Mouse (Mus musculus): Measurements from ENCODE around the gene Tex22.

Gene Tex22

DNA sequence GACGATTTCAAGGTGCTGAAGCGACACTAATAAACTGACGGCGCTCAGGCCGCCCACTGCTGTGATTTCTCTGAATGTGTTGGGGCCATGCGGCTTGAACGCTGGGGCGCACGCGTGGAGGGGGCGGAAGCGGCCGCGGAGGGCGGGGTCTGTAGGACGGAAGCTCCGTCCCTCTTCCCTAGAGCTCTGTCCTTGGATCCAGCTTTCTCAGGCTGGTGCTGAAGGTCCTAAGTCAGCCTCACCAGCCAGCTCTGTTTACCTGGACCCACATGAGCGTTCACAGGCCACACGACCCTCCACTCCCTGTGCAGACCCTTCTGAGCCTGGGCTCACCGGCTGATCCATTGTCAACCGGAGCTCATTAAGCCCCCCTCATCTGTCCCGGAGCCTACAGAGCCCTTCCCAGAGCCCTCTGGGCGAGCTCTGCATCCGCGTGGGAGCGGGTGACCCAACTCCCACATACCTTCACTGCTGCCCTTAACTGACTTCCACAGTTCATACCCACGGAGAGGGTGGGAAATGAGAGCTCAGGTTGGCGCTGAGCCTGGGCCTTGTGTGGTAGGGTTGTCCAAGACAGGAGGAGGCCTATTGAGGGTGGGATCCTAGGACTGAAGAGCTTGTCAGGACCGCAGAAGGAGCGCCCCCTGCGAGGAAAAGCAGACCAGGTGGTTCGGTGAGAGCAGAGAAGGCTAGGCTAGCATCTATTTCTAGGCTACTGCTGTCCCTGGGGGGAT is at the start of gene Tex22:
Gene Tex22 (plus strand): TSS at position 174 of the 734 bp plus-strand sequence.
- DNase-seq, result peak; percentile 86 to 88

- no peak for DNase-seq
Observed at GRCm38 (mm10) chr12:113026557-113026956, 47.7 kb upstream of the Tex22 start.

- DNase-seq, result no peak
Observed at GRCm38 (mm10) chr12:113027495-113027894, 46.8 kb upstream of the Tex22 start.

GRCm38 (mm10) chr12:113028067-113028466 is 46.2 kb upstream of the Tex22 start:
- no peak for DNase-seq

DNA sequence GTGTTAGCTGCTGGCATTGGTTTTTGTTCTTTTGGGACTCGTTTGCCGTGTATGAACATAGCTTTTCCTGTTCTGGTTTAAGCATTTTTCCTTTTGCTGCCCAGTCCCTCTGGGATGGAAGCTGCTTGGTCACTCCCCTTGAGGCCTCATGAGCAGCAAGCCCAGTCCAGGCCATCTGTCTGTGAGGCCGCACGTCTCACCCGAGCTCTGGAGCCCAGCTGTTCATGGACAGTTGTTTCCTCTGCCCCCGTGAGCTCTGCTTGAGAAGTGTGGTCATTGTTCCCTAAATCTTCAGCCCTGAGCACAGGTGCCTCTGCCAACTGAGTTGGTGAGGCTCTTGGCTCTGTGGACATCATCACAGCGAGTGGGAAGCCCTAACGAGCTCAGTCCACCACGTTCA is 45.4 kb upstream of the Tex22 start:
- no peak for DNase-seq

DNA sequence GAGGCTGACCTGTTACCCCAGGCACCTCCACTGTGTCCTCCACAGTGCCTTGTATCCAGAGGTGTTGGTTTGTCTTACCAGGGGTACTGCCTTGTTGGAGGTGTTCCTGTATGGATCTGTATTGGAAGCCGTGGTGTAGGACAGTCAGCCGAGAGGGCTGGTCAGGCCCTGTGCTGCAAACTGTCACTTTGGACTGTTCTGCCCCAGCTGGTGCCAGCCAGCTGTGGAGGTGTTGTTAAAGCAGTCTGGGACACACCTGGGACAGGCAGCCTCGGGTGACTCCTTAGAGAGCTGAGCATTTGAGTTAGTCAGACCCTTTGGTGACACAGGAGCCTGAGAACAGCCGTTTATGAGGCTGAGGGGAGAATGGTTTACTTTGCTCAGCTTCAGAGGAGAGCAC is 44.3 kb upstream of the Tex22 start:
- no peak for DNase-seq

DNA sequence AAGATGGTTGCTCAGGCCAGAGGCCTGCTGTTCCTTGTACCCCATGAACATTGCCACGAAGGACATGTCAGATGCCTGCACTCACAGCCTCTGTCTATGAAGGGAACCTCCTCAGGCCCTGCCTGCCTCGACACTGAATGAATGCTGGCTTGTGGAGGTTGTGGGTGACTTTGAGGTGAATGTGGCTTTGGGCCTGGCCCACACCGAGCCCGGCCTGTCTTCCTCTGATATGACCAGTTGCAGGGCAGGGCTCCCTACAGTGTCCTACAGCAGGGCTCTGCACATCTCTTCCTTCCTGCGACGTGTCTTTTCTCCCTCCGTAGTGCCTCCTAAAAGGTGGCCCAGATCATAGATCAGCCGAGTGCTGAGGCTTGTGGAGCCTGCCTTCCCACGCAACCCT is 43.3 kb upstream of the Tex22 start:
- no peak for DNase-seq

- DNase-seq, result no peak
Observed at GRCm38 (mm10) chr12:113031441-113031840, 42.9 kb upstream of the Tex22 start.

- no peak for DNase-seq
Observed at GRCm38 (mm10) chr12:113032296-113033250, 41.7 kb upstream of the Tex22 start.

DNA sequence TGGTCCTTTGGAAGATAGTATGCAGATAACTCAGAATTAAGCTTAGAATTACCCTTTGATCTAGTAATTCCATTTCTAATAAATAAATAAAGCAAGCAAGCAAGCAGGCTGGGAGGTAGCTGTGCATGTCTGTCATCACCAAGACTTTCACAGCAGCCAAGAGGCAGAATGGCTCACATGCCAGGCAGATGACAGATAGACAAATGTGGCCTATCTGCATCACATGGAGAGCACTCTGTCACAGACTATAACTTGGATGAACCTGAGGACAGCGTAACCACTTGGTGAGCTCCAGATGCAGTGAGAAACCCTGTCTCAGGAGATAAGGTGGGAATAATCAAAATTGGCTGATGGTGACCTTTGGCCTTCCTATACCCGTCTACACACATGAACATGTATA is 39.2 kb upstream of the Tex22 start:
- DNase-seq, result no peak

GRCm38 (mm10) chr12:113036996-113037395 is 37.3 kb upstream of the Tex22 start:
- DNase-seq, result no peak

GRCm38 (mm10) chr12:113038414-113038813 is 35.9 kb upstream of the Tex22 start:
- DNase-seq, result no peak

- peak in 1 of 2 experiments; percentile 41 for DNase-seq
Observed at GRCm38 (mm10) chr12:113041481-113042439, 32.5 kb upstream of the Tex22 start.

GRCm38 (mm10) chr12:113042543-113042942 is 31.8 kb upstream of the Tex22 start:
- DNase-seq, result no peak

DNA sequence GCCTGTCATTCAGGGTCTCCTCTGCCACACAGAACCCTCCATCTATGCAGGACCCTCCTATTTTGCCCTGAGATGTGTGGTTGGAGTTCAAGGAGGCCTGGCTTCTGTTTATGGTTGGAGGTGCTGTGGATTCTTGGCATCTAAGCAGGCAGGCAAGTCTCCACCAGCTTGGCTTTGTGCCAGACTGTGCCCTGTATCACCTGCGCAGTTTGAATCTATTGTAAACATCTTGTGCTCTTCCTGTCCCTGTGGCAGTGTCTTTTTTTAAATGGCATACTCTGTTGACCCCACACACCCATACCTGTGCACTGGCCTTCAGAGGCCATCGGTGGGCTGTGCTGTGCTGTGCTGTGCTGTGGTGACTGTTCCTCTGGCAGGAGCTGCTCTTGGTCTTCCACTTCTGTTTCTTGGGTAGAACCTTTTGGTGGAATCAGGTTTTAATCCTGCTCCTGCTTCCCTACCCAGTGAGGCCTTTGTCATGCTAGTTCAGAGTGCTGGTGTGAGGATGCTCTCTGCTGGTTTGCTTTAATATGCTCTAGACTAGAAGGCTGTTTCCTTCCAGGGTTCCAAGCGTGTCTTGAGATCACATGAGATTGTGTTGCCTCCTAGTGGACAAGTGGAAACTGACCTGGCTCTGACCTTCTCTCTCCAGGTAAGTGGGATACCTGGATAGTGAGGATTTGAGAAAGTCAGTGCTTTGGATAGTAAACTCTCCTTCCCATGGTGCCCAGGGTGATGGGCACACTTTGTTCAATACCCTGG is 29.2 kb upstream of the Tex22 start:
- DNase-seq, result peak; percentile 27 to 57

DNA sequence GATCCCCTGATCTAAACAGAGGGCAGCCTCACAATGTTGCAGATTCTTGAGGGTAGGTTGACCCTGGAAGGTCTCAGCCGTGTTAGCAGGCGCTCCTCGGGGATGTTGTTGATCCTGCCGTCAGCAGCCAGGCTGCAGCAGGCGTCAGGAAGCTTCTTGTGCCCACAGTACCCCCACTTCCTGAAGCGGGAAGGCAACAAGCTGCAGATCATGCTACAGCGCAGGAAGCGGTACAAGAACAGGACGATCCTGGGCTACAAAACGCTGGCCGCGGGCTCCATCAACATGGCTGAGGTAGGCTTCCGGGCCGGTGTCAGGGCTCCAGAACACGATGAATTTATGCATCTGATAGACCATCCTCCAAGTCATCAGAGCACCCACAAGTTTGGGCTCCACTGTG is 27.4 kb upstream of the Tex22 start:
- DNase-seq, result no peak

DNA sequence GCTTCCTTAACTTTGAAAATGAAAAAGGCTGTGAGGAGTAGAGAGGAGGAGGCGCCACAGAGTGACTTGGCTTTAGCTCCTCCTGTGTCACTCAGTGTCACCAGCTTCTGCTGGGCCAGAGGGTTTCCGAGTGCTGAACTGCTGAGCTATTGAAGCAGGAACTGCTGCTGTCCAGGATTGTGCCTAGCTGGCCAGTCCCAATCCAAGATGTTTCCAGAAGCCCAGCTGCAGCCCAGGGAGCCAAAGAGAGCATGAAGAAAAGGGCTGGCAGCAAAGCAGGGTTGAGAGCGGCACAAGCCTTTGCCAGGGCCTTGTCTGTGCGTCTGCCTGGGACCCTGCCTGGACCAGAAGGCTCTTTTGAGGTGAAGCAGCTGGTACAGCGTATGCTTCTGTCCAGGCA is 26.2 kb upstream of the Tex22 start:
- no peak for DNase-seq

DNA sequence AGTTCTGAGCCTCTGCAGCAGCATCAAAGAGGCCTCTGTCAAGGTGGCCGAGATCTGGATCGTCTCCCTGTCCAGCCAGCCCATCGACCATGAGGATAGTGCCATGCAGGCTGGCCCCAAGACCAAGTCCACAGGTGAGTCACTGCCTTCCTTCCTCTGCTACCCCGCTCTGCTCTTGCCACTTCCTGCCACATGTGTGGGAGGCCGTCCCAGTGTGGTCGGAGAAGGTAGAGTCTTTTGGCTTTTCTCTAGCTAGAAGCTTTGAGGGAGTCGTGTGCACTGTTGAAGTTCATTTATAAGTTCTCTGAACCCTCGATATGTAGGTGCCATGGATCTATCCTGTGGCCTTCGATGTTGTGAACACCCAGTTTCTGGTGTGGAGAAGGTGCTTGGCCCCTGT is 24.5 kb upstream of the Tex22 start:
- DNase-seq, result no peak

GRCm38 (mm10) chr12:113050671-113051070 is 23.6 kb upstream of the Tex22 start:
- DNase-seq, result no peak

DNA sequence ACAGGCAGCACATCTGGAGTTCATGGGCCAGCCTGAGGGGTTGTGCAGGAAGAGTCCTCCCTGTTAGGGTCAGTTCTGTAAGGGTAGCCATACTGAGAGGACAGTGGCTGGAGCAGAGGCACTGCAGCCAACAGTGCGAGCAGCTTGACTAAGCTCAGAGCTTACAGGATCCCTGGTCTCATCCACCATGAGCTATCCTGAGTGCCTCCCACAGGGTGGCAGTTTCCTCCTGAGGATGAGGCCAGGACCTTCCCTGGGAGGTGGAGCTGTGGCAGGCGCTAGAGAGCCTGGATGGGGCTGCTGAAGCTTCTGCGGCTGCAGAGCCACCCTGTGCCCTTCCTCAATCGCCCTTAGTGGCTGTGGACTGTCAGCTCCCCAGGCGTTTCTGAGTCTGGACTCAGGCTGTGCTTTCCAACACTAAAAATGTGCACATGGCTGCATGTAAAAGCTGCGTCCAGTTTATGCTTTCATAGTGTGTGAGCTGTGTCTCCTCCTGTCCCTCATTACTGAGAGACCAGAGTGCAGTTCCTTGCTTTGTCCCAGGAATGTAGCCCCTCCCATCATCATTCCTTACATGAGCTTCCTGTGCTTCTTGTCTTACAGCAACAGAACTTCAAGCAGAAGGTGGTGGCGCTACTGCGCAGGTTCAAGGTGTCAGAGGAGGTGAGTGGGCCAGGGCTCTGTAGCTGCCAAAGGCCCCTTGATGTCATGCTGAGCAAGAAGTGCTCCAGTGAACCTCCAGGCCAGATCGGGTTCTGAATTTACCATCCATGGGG is 22.5 kb upstream of the Tex22 start:
- DNase-seq, result peak in 1 of 2 experiments; percentile 33

- DNase-seq, result no peak
Observed at GRCm38 (mm10) chr12:113056089-113056488, 18.2 kb upstream of the Tex22 start.
